In genomic region chr3:38220934-38221833, GRCm38 (mm10) we compare ENCODE assay signal across 8 mouse cellular contexts.
DNase-seq lines count a peak whose midpoint lies in the region; ATAC-seq and TF ChIP-seq lines count a peak whose summit lies in the region.

No protein-coding gene starts in this region.

- no peak overlapping the region for H3K4me3 ChIP-seq in CH12.LX (replicated peaks in 1 of 3; ENCODE audit: low read depth in 2 of 3, low read length in 2 of 3, poor library complexity in 1 of 3)
- no peak overlapping the region for H3K4me3 ChIP-seq in cerebellum, adult 2 months (replicated peaks; ENCODE audit: insufficient read depth, low read depth, low read length)
- no peak overlapping the region for H3K4me3 ChIP-seq in heart, embryonic 13.5 days

- H3K36me3 ChIP-seq in CH12.LX (replicated peaks in 1 of 2; ENCODE audit: control insufficient read depth in 1 of 2, insufficient read depth in 1 of 2, low read length in 1 of 2) = no peaks in the 10 kb centered on the region
- no peaks in the 10 kb centered on the region for H3K36me3 ChIP-seq in heart, embryonic 13.5 days

- in situ Hi-C loops in CH12.LX (cut with MboI; ENCODE audit: low pct_ligation_motif_present, low pct_unique_long_range_greater_than_20kb, low sequenced_read_pairs) = loop anchor here (25.0 kb wide), 1 partner anchor 734 kb away; no protein-coding TSS in a partner anchor

- no peak overlapping the region for H3K4me2 ChIP-seq in CH12.LX (ENCODE audit: insufficient read depth, low read depth, poor library complexity, severe bottlenecking)
- peak overlapping the region; percentile 22 for H3K4me2 ChIP-seq in heart, embryonic 13.5 days

- DNase-seq in kidney, adult 18-20 months = peak; percentile 36
- no peak for DNase-seq in kidney, adult 11 months
- peak; percentile 67 for DNase-seq in CH12.LX (ENCODE audit: extremely low read depth)
- DNase-seq in cerebellum, adult 2 months = peak in 1 of 2 experiments; percentile 42
- peak; percentile 78 for DNase-seq in kidney, postnatal 14 days
- peak; percentile 73 for DNase-seq in mesoderm, embryonic 11.5 days (ENCODE audit: low read depth, low spot score)
- DNase-seq in urinary bladder, adult 18-20 months (ENCODE audit: low spot score in 2 of 2) = no peak

- no peak for TF ChIP-seq EP300 in CH12.LX (IDR thresholded peaks at IDR 0.05; ENCODE audit: low read length)

- no peaks in the 10 kb centered on the region for H3K9me3 ChIP-seq in CH12.LX (replicated peaks; ENCODE audit: low read length)
- H3K9me3 ChIP-seq in heart, embryonic 13.5 days = no peaks in the 10 kb centered on the region

- no peak for TF ChIP-seq POLR2A in CH12.LX (IDR thresholded peaks at IDR 0.05; ENCODE audit: low read depth, low read length)
- no peak for TF ChIP-seq POLR2A in cerebellum, adult 2 months (IDR thresholded peaks at IDR 0.05; ENCODE audit: borderline replicate concordance, insufficient read depth, low read length)

- no peaks in the 10 kb centered on the region for H3K4me1 ChIP-seq in CH12.LX (ENCODE audit: control insufficient read depth in 1 of 2, insufficient read depth in 2 of 2)
- no peaks in the 10 kb centered on the region; the same call in 1 of the 2 replicates for H3K4me1 ChIP-seq in cerebellum, adult 2 months (ENCODE audit: control insufficient read depth, insufficient read depth, low read length)
- no peaks in the 10 kb centered on the region for H3K4me1 ChIP-seq in heart, embryonic 13.5 days

- H3K9ac ChIP-seq in CH12.LX (ENCODE audit: insufficient read depth, low read depth) = no peak overlapping the region
- H3K9ac ChIP-seq in heart, embryonic 13.5 days = no peak overlapping the region

- WGBS in cerebellum, adult 2 months = 5% methylated on average over 11 of the region's 11 CpGs
- 48% methylated on average over 11 of the region's 11 CpGs for WGBS in heart, embryonic 13.5 days

- TF ChIP-seq RAD21 in CH12.LX (IDR thresholded peaks at IDR 0.05; ENCODE audit: low read depth, low read length) = peak; percentile 82

- no peaks in the 10 kb centered on the region for H3K79me2 ChIP-seq in CH12.LX (replicated peaks; ENCODE audit: control insufficient read depth, extremely low read depth, insufficient read depth, poor library complexity, severe bottlenecking)

- no peak for ATAC-seq in heart, embryonic 13.5 days (ENCODE audit: extremely low read depth, insufficient number of reproducible peaks, low FRiP score, low TSS enrichment)

- no peak overlapping the region for H3K27ac ChIP-seq in CH12.LX (ENCODE audit: insufficient read depth, low read depth)
- H3K27ac ChIP-seq in cerebellum, adult 2 months (ENCODE audit: insufficient read depth, low read length) = no peak overlapping the region
- no peak overlapping the region for H3K27ac ChIP-seq in heart, embryonic 13.5 days (replicated peaks)

- TF ChIP-seq CTCF in CH12.LX (conservative IDR thresholded peaks at IDR 0.05 in 1 of 2, IDR thresholded peaks at IDR 0.05 in 1 of 2; ENCODE audit: low read depth in 2 of 2, low read length in 2 of 2) = peak; percentile 54 to 78
- TF ChIP-seq CTCF in cerebellum, adult 2 months (IDR thresholded peaks at IDR 0.05; ENCODE audit: borderline replicate concordance, insufficient read depth, low read depth, low read length) = peak; percentile 51; the same call in 1 of the 2 replicates

- dilution Hi-C loops in CH12.LX (cut with MboI; ENCODE audit: extremely low pct_ligation_motif_present, extremely low pct_unique_long_range_greater_than_20kb, low sequenced_read_pairs) = no loop called here

- no peaks in the 10 kb centered on the region for H3K27me3 ChIP-seq in CH12.LX (replicated peaks)
- no peaks in the 10 kb centered on the region for H3K27me3 ChIP-seq in cerebellum, adult 2 months (ENCODE audit: control insufficient read depth, insufficient read depth, low read length)
- no peaks in the 10 kb centered on the region for H3K27me3 ChIP-seq in heart, embryonic 13.5 days (replicated peaks)

TF ChIP-seq in CH12.LX, 34 proteins besides CTCF, POLR2A, EP300 and RAD21:
- TF ChIP-seq CHD1 (IDR thresholded peaks at IDR 0.05; ENCODE audit: low read depth, low read length) (no peak), SMC3 (IDR thresholded peaks at IDR 0.05; ENCODE audit: low read depth, low read length) (peak; percentile 63), USF1 (IDR thresholded peaks at IDR 0.05; ENCODE audit: low read depth, low read length) (no peak), MAFK (IDR thresholded peaks at IDR 0.05; ENCODE audit: insufficient replicate concordance, low read length) (no peak)

Comparison
In these comparisons a context has a peak if more than half of its experiments do, and no peak if none do; other contexts are left out.
1. DNase-seq: peak in kidney, adult 18-20 months (single experiment), CH12.LX (single experiment), kidney, postnatal 14 days (single experiment) and mesoderm, embryonic 11.5 days (single experiment); none in kidney, adult 11 months (single experiment) and urinary bladder, adult 18-20 months (0 of 2).